Mouse (Mus musculus) ovary, adult 2 months (tissue): Measurements from ENCODE around the gene Gadd45a. TPM values are rescaled to one million over a fixed set of nuclear protein-coding genes. Genes with fewer than 3 reads are reported as not detected.

Source experiments
- polyA plus RNA-seq: library from polyadenylated mRNA; depleted of rRNA; stranded (reverse); fragments of >200 nt; gene quantifications from 2 replicates; pipeline ENCODE4 v1.2.3, GENCODE M21; 2012; rRNA removed

Gene Gadd45a
- polyA plus RNA-seq: 278 and 367 TPM in 2 replicates

GRCm38 (mm10) chr6:67036837-67037628 is at the start of gene Gadd45a:
TSS of gene Gadd45a (minus strand) at chr6:67037457.

Other genes with a start within 250 kb of the Gadd45a start
- gene Vmn1r39, start 226.8 kb downstream of the Gadd45a start, polyA plus RNA-seq: not detected in 2 replicates
- 27.3 and 27.9 TPM in 2 replicates for gene Gng12, start 141.1 kb downstream of the Gadd45a start, polyA plus RNA-seq
- gene Serbp1, start 200.7 kb upstream of the Gadd45a start, polyA plus RNA-seq: 41.6 and 70.6 TPM in 2 replicates